Mouse (Mus musculus) myocyte (in vitro differentiated cells): ENCODE results near the gene Smagp. TPM values are rescaled to one million over a fixed set of nuclear protein-coding genes. Genes with fewer than 3 reads are reported as not detected.
"Not testable (repeated sequence)": the region's sequence is repeated elsewhere in the genome, so short reads cannot be mapped to it uniquely, and the experiment has no call there.

ENCODE experiments used
- H3K27me3 ChIP-seq: one replicate; pipeline ENCODE4 v1.6.1; 2011; ENCODE audit not compliant: control insufficient read depth, insufficient read depth, insufficient read length
- H3K36me3 ChIP-seq: one replicate; pipeline ENCODE4 v1.6.1; 2011; ENCODE audit not compliant: control insufficient read depth, insufficient read depth
- H3K4me2 ChIP-seq: one replicate; pipeline ENCODE4 v1.6.1; 2011; ENCODE audit warnings: low read depth, control low read depth
- H3K4me3 ChIP-seq: one replicate; pipeline ENCODE4 v1.5.1; 2011; ENCODE audit warnings: mild to moderate bottlenecking, control low read depth, moderate library complexity
- H3K79me2 ChIP-seq: one replicate; pipeline ENCODE4 v1.6.1; 2011; ENCODE audit not compliant: control insufficient read depth, insufficient read depth
- H3ac ChIP-seq: one replicate; pipeline ENCODE4 v1.6.1; 2011; ENCODE audit not compliant: control insufficient read depth, insufficient read length
- CEBPB ChIP-seq: IDR thresholded peaks from 2 replicates; pipeline ENCODE4 v1.6.1; 2011; ENCODE audit warnings: mild to moderate bottlenecking, moderate library complexity; ENCODE audit not compliant: poor library complexity, insufficient read depth, severe bottlenecking
- E2F4 ChIP-seq: IDR thresholded peaks from one replicate; pipeline ENCODE4 v1.6.1; 2011; ENCODE audit warnings: mild to moderate bottlenecking, control low read depth, moderate library complexity; ENCODE audit not compliant: insufficient read depth
- MAX ChIP-seq: IDR thresholded peaks from one replicate; pipeline ENCODE4 v1.6.1; 2011; ENCODE audit warnings: low read depth, mild to moderate bottlenecking, control low read depth
- MYOD1 ChIP-seq, 3 experiments: IDR thresholded peaks; one replicate each; pipeline ENCODE4 v1.6.1; 2011; ENCODE audit warnings: control low read depth in 2 of 3, low read depth in 2 of 3, mild to moderate bottlenecking in 2 of 3, moderate library complexity in 1 of 3; ENCODE audit not compliant: insufficient read length in 2 of 3, control insufficient read depth in 1 of 3
- MYOG ChIP-seq, 3 experiments: IDR thresholded peaks; one replicate each; pipeline ENCODE4 v1.6.1; 2011; ENCODE audit warnings: control low read depth in 2 of 3, low read depth in 2 of 3, mild to moderate bottlenecking in 2 of 3; ENCODE audit not compliant: insufficient read length in 2 of 3, control insufficient read depth in 1 of 3, insufficient read depth in 1 of 3
- POLR2A ChIP-seq: IDR thresholded peaks from one replicate; pipeline ENCODE4 v1.6.1; 2011; ENCODE audit warnings: low read depth, mild to moderate bottlenecking, control low read depth, moderate library complexity; ENCODE audit not compliant: insufficient read length
- POLR2AphosphoS2 ChIP-seq: IDR thresholded peaks from one replicate; pipeline ENCODE4 v1.6.1; 2011; ENCODE audit warnings: low read depth, control low read depth; ENCODE audit not compliant: insufficient read length
- REST ChIP-seq: IDR thresholded peaks from one replicate; pipeline ENCODE4 v1.6.1; 2011; ENCODE audit warnings: mild to moderate bottlenecking, control low read depth, moderate library complexity; ENCODE audit not compliant: insufficient read depth, insufficient read length
- SRF ChIP-seq: IDR thresholded peaks from one replicate; pipeline ENCODE4 v1.6.1; 2011; ENCODE audit warnings: low read depth; ENCODE audit not compliant: control insufficient read depth, insufficient read length
- TCF12 ChIP-seq: IDR thresholded peaks from one replicate; pipeline ENCODE4 v1.6.1; 2011; ENCODE audit warnings: mild to moderate bottlenecking, control low read depth; ENCODE audit not compliant: poor library complexity, insufficient read depth, severe bottlenecking
- TCF3 ChIP-seq: IDR thresholded peaks from one replicate; pipeline ENCODE4 v1.6.1; 2011; ENCODE audit warnings: low read depth, control low read depth; ENCODE audit not compliant: insufficient read length
- USF1 ChIP-seq: IDR thresholded peaks from one replicate; pipeline ENCODE4 v1.6.1; 2011; ENCODE audit warnings: low read depth, mild to moderate bottlenecking, control low read depth, moderate library complexity
- polyA plus RNA-seq: library from polyadenylated mRNA; unstranded; fragments of >200 nt; fragmentation: generic; extraction: Trizol; gene quantifications from one replicate; pipeline ENCODE4 v1.2.1, GENCODE M21; 2012; ENCODE audit warnings: missing spikeins

The Smagp gene
- polyA plus RNA-seq, 1 experiment, result 2.0 TPM

GRCm38 (mm10) chr15:100613584-100613983, 23.2 kb downstream of the Smagp start:
- Histone ChIP-seq H3ac (no peak overlapping the region), H3K4me3 (no peak overlapping the region), H3K27me3 (no peaks in the 10 kb centered on the region), H3K4me2 (peak overlapping the region; percentile 95), H3K79me2 (peaks cover 19% of the 10 kb centered on the region), H3K36me3 (peaks cover 14% of the 10 kb centered on the region)
- no peak for TF ChIP-seq REST
- TF ChIP-seq USF1, result no peak
- TF ChIP-seq POLR2AphosphoS2, result no peak
- no peak for TF ChIP-seq TCF12
- TF ChIP-seq MAX, result no peak
- no peak for TF ChIP-seq E2F4
- peak in 1 of 3 experiments; percentile 66 for TF ChIP-seq MYOG (IDR thresholded peaks at IDR 0.05; ENCODE audit: control insufficient read depth in 1 of 3, insufficient read depth in 1 of 3, insufficient read length in 2 of 3, low read depth in 2 of 3)
- TF ChIP-seq TCF3, result no peak
- no peak for TF ChIP-seq SRF
- no peak for TF ChIP-seq CEBPB
- TF ChIP-seq MYOD1 (IDR thresholded peaks at IDR 0.05; ENCODE audit: control insufficient read depth in 1 of 3, insufficient read length in 2 of 3, low read depth in 2 of 3), result peak in 1 of 3 experiments; percentile 44

GRCm38 (mm10) chr15:100612432-100612831, 24.3 kb downstream of the Smagp start:
- no peak overlapping the region for H3K4me2 ChIP-seq
- no peaks in the 10 kb centered on the region for H3K27me3 ChIP-seq
- H3K79me2 ChIP-seq, result peaks cover 15% of the 10 kb centered on the region
- H3K4me3 ChIP-seq, result no peak overlapping the region
- H3K36me3 ChIP-seq, result peaks cover 3% of the 10 kb centered on the region
- no peak overlapping the region for H3ac ChIP-seq
- TF ChIP-seq CEBPB (no peak), TCF3 (no peak), USF1 (no peak), MAX (no peak), POLR2A (no peak), POLR2AphosphoS2 (no peak), TCF12 (no peak), MYOD1 (IDR thresholded peaks at IDR 0.05; ENCODE audit: control insufficient read depth in 1 of 3, insufficient read length in 2 of 3, low read depth in 2 of 3) (no peak), MYOG (IDR thresholded peaks at IDR 0.05; ENCODE audit: control insufficient read depth in 1 of 3, insufficient read depth in 1 of 3, insufficient read length in 2 of 3, low read depth in 2 of 3) (no peak), SRF (no peak), E2F4 (no peak)

GRCm38 (mm10) chr15:100611951-100612350, 24.8 kb downstream of the Smagp start:
- Histone ChIP-seq H3K4me2 (no peak overlapping the region), H3K4me3 (no peak overlapping the region), H3K27me3 (no peaks in the 10 kb centered on the region), H3K36me3 (no peaks in the 10 kb centered on the region), H3K79me2 (peaks cover 10% of the 10 kb centered on the region), H3ac (no peak overlapping the region)
- TF ChIP-seq REST (no peak), MAX (no peak), MYOG (IDR thresholded peaks at IDR 0.05; ENCODE audit: control insufficient read depth in 1 of 3, insufficient read depth in 1 of 3, insufficient read length in 2 of 3, low read depth in 2 of 3) (no peak), E2F4 (no peak), CEBPB (no peak), MYOD1 (IDR thresholded peaks at IDR 0.05; ENCODE audit: control insufficient read depth in 1 of 3, insufficient read length in 2 of 3, low read depth in 2 of 3) (no peak), TCF12 (no peak), USF1 (no peak), POLR2A (no peak), SRF (no peak), TCF3 (no peak), POLR2AphosphoS2 (no peak)

GRCm38 (mm10) chr15:100606677-100607076, 30.1 kb downstream of the Smagp start:
- not testable (repeated sequence) for H3K4me2 ChIP-seq, H3K4me3 ChIP-seq, H3K27me3 ChIP-seq, H3K79me2 ChIP-seq, H3ac ChIP-seq, H3K36me3 ChIP-seq

- no peak for TF ChIP-seq REST
- no peak for TF ChIP-seq SRF
- TF ChIP-seq TCF12, result no peak
- no peak for TF ChIP-seq MAX
- no peak for TF ChIP-seq USF1
- no peak for TF ChIP-seq MYOG (IDR thresholded peaks at IDR 0.05; ENCODE audit: control insufficient read depth in 1 of 3, insufficient read depth in 1 of 3, insufficient read length in 2 of 3, low read depth in 2 of 3)
- no peak for TF ChIP-seq E2F4
- TF ChIP-seq MYOD1 (IDR thresholded peaks at IDR 0.05; ENCODE audit: control insufficient read depth in 1 of 3, insufficient read length in 2 of 3, low read depth in 2 of 3), result no peak
- TF ChIP-seq POLR2AphosphoS2, result no peak
- TF ChIP-seq CEBPB, result no peak
- no peak for TF ChIP-seq TCF3
- no peak for TF ChIP-seq POLR2A
- Histone ChIP-seq H3K4me2 (no peak overlapping the region), H3K79me2 (no peaks in the 10 kb centered on the region), H3K36me3 (no peaks in the 10 kb centered on the region), H3ac (no peak overlapping the region), H3K4me3 (no peak overlapping the region), H3K27me3 (no peaks in the 10 kb centered on the region)
Observed at GRCm38 (mm10) chr15:100601669-100602068, 35.1 kb downstream of the Smagp start.
